Mouse (Mus musculus): Measurements from ENCODE around the gene Styx.

Styx gene

GRCm38 (mm10) chr14:45439387-45439786, 88.5 kb downstream of the Styx start:
- no peak for DNase-seq (ENCODE audit: low spot score in 2 of 2)

DNA sequence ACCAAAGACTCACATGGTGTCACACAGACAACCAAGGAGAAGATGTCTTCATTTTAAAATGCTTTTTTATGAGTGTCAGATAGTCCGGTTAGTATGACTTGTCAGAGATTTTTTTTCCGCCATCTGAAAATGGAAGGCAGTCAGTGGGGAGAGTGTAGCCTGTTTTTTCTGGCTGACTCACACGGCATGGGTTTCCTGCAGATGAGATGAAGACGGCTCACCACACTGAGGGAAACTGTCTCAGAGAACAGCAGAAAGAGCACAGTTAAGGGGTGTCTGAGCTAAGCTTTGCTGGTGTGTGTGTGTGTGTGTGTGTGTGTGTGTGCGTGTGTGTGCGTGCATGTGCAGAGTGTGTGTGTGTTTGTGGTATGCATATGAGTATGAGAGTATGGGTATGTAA, 90.4 kb downstream of the Styx start:
- DNase-seq (ENCODE audit: low spot score in 2 of 2), result no peak

DNA sequence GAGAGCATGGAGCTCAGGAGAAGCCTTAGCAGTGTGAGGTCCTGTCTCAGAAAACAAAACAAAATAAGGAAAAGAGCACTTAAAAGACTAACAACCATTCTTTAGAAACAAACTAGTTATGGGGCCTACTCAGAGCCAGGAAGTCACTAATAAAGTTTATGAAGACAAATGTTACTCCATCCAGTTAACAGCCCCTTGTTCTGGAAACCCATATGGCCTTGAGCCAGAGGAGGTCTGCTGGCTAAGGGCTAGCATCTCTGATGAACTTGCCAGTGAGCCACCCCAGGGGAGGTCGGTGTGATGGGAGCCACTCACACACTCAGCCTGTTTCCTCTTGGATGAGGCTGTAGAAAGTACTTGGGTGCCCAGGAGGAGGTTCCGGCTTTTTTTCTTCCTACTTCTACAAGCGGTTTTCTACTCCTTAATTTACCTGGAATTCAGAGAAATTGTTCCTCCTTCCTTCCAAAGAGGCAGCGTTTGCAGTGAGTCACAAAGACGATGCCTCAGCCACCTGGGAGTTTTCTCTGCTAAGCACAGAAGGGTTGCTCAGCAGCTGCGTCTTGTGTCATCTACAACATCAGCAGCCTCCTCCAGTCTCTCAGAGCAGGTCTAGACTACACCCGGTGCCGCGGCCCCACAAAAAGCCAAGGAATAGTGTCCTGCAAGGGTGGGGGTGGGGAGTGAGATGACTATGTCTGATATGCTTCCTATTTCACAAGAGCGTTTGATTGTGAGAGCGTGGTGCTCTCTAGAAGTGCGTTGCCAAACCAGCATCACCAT, 92.1 kb downstream of the Styx start:
- DNase-seq (ENCODE audit: low spot score in 2 of 2), result no peak

DNA sequence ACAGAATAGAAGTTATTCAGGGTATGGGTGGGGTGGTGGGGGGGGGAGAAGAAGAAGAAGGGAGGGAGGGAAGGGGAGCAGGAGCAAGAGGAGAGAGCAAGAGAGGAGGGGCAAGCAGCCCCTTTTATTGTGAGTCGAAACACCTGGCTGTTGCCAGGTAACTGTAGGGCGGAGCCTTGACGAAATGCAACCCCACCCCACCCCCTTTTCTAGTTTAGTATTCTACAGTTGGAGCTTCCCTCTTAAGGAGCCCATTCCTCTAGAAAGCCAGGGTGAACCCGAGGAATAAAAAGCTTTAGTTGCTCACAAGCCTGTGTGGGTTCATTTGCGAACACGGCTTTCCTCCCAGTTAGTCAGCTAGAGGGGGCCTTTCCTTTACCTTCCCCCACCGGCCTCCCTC, 94.0 kb downstream of the Styx start:
- no peak for DNase-seq (ENCODE audit: low spot score in 2 of 2)

DNA sequence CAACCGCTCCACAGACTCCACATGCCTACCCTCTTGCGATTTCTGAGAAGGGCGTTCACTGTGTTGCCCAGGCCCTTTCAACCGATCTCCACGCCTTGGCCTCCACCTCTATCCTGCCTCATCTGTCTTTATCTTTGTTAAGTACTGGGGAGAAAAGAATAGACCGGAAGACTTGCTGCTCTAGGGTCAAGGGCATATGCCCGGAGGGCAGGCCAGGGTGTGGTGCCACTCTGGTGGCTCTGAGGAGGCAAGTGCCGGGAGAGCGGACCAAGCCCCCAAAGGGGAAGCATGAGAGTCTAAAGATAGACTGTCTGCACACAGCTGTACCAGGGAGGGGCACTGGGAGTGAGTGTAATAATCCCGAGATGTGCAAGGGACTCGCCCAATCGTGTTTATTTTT, 94.6 kb downstream of the Styx start:
- DNase-seq (ENCODE audit: low spot score in 2 of 2), result no peak

GRCm38 (mm10) chr14:45446777-45447176, 95.9 kb downstream of the Styx start:
- DNase-seq (ENCODE audit: low spot score in 2 of 2), result no peak

- DNase-seq (ENCODE audit: low spot score in 2 of 2), result no peak
Measured at GRCm38 (mm10) chr14:45451090-45451489, 100.2 kb downstream of the Styx start.

DNA sequence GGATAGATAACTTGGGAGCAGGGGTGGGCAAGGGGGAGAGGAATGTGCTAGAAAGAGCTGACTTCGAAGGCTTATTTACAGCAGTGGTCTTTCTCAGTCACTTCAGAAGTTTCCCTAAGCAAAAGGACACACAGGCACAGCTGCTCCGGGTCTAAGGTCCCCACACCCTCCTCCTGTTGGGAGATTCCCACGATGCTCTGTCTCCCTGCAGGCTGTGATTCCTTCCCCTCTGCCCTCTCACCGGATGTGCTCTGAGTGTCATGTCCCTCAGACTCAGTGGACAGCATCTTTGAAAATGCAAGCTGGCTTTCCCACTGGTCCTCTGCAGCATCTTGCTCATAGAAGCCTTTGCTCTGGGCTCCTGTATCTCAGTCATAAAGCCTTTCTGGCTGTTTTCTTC, 101.3 kb downstream of the Styx start:
- no peak for DNase-seq (ENCODE audit: low spot score in 2 of 2)

DNA sequence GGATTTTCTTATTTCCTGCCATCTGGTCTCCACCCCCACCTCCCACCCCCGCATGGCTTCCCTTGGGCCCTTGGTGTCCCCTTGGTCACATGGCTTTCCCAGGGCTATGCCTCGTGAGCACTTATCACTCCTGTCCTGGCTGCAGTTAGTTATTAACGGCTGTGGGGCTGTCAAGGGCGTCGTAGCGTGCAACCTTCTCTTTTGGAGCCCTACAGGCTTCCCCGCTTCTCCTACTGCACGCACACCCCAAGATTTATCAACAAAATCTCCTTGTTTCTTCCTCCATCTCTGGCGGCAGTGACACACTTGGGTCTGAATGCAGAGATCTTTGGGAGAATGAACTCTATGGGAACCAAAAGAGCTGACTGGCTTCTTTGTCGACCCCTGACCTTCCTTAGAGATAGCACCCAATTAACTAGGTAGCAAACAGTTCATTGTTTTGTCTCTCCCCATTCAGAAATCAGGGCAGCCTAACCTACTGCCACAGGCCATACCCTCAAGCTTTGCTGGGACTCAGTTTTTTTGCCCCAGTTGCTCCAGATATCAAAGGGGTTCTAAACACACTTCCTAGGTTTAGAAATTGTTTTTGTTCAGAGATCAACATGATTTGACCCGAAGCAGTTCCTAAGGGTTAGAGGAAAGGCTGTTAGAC, 102.1 kb downstream of the Styx start:
- DNase-seq (ENCODE audit: low spot score in 2 of 2), result no peak

GRCm38 (mm10) chr14:45453538-45454233, 102.8 kb downstream of the Styx start:
- DNase-seq (ENCODE audit: low spot score in 2 of 2), result no peak

GRCm38 (mm10) chr14:45455651-45456501, 105.0 kb downstream of the Styx start:
- DNase-seq (ENCODE audit: low spot score in 2 of 2), result no peak

GRCm38 (mm10) chr14:45456502-45456846, 105.6 kb downstream of the Styx start:
- no peak for DNase-seq (ENCODE audit: low spot score in 2 of 2)

GRCm38 (mm10) chr14:45457003-45457402, 106.1 kb downstream of the Styx start:
- DNase-seq (ENCODE audit: low spot score in 2 of 2), result no peak

- DNase-seq (ENCODE audit: low spot score in 2 of 2), result no peak
Measured at GRCm38 (mm10) chr14:45459877-45460276, 109.0 kb downstream of the Styx start.

DNA sequence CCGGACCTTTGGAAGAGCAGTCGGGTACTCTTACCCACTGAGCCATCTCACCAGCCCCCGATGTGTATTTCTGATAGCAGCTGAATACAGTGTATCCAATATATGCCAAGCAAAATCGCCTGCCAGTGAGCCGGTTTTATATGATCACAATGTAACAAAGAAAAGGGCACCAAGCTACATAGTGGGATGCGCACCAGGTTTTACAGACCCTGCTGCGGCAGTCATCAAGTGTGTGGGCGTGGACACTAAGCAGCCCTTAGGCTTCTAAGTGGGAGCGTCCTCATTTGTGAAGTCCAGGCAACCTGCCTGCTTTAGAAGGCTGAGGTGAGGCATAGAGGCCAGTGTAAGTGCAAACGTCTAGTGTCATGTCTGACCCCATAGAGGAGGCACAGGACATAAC, 109.6 kb downstream of the Styx start:
- no peak for DNase-seq (ENCODE audit: low spot score in 2 of 2)

- no peak for DNase-seq (ENCODE audit: low spot score in 2 of 2)
Measured at GRCm38 (mm10) chr14:45461945-45462344, 111.1 kb downstream of the Styx start.

GRCm38 (mm10) chr14:45462374-45462773, 111.5 kb downstream of the Styx start:
- no peak for DNase-seq (ENCODE audit: low spot score in 2 of 2)

GRCm38 (mm10) chr14:45462875-45463475, 112.1 kb downstream of the Styx start:
- no peak for DNase-seq (ENCODE audit: low spot score in 2 of 2)

- no peak for DNase-seq (ENCODE audit: low spot score in 2 of 2)
Measured at GRCm38 (mm10) chr14:45463599-45463998, 112.7 kb downstream of the Styx start.

- no peak for DNase-seq (ENCODE audit: low spot score in 2 of 2)
Measured at GRCm38 (mm10) chr14:45464036-45465035, 113.4 kb downstream of the Styx start.
